In genomic region chr2:130733444-130733843, GRCm38 (mm10) we compare ENCODE assay signal across 26 mouse cellular contexts. TPM values are rescaled to one million over a fixed set of nuclear protein-coding genes. Genes with fewer than 3 reads are reported as not detected.
A peak's percentile ranks its signal among the peaks of the same experiment; 100 is the strongest.
DNase-seq lines count a peak whose midpoint lies in the region; ATAC-seq and TF ChIP-seq lines count a peak whose summit lies in the region.
"Had no signal": no experiment of that assay in that cellular context is flagged by ENCODE, and none has a peak within 500 bp of the region (broad histone marks: within the 10 kb centered on the region; RNA-seq: fewer than 3 reads in every experiment).

No protein-coding gene starts in this region.

- intact Hi-C loops in left cerebral cortex, adult 2 months (cut with DNase I) = no loop called here

- peak; percentile 89 for ATAC-seq in activated CD4-positive, CD25-positive, alpha-beta regulatory T cell, adult 4 months
- no peak for ATAC-seq in intestine, embryonic 15.5 days
- ATAC-seq: forebrain, embryonic 13.5 days; forebrain, embryonic 16.5 days; hindbrain, postnatal 0 days had no signal

- H3K4me3 ChIP-seq in left cerebral cortex, adult 2 months = no peak overlapping the region
- H3K4me3 ChIP-seq in intestine, embryonic 15.5 days (replicated peaks) = no peak overlapping the region
- H3K4me3 ChIP-seq: forebrain, embryonic 10.5 days; forebrain, embryonic 13.5 days; heart, adult 2 months; heart, embryonic 10.5 days; heart, embryonic 13.5 days had no signal

- TF ChIP-seq CTCF in left cerebral cortex, adult 2 months (IDR thresholded peaks at IDR 0.05) = no peak

- no peak overlapping the region for H3K4me2 ChIP-seq in intestine, embryonic 15.5 days (replicated peaks)
- H3K4me2 ChIP-seq: forebrain, embryonic 13.5 days; heart, embryonic 13.5 days; hindbrain, embryonic 14.5 days had no signal

- H3K4me1 ChIP-seq in intestine, embryonic 15.5 days (replicated peaks) = no peaks in the 10 kb centered on the region
- H3K4me1 ChIP-seq: forebrain, embryonic 10.5 days; forebrain, embryonic 13.5 days; heart, embryonic 10.5 days; heart, embryonic 13.5 days had no signal

- DNase-seq in lung, postnatal 36 days = peak; percentile 13
- no peak for DNase-seq in lung, postnatal 14 days
- peak; percentile 47 for DNase-seq in CD4-positive, CD25-positive, alpha-beta regulatory T cell, adult 2 months (ENCODE audit: low read depth, low spot score)
- peak; percentile 47 for DNase-seq in naive thymus-derived CD4-positive, alpha-beta T cell, adult 2 months (ENCODE audit: low read depth)
- no peak for DNase-seq in left cerebral cortex, adult 2 months (ENCODE audit: extremely low spot score in 1 of 2, low spot score in 2 of 2)
- DNase-seq: adrenal gland, adult 8-10 months; adrenal gland, postnatal 25 days; B cell, adult 2 months; cerebellum, adult 18-20 months; cerebellum, adult 9-10 months; cerebellum, postnatal 14 days; gastrocnemius, postnatal 10 days; gastrocnemius, postnatal 36 days; heart, adult 2 months; heart, postnatal 14 days; heart, postnatal 4 days had no signal

- no peak overlapping the region for H3K9ac ChIP-seq in intestine, embryonic 15.5 days
- H3K9ac ChIP-seq: forebrain, embryonic 13.5 days; heart, embryonic 13.5 days; hindbrain, embryonic 14.5 days had no signal

- H3K27me3 ChIP-seq in intestine, embryonic 15.5 days (replicated peaks) = no peaks in the 10 kb centered on the region
- H3K27me3 ChIP-seq: forebrain, embryonic 13.5 days; heart, embryonic 13.5 days had no signal

- 100% methylated on average over 2 of the region's 3 CpGs for WGBS in intestine, embryonic 15.5 days

- peaks cover 43% of the 10 kb centered on the region for H3K36me3 ChIP-seq in intestine, embryonic 15.5 days

- no peaks in the 10 kb centered on the region for H3K9me3 ChIP-seq in intestine, embryonic 15.5 days
- H3K9me3 ChIP-seq: forebrain, embryonic 10.5 days; forebrain, embryonic 13.5 days; heart, embryonic 10.5 days; heart, embryonic 13.5 days had no signal

- no peak overlapping the region for H3K27ac ChIP-seq in left cerebral cortex, adult 2 months
- no peak overlapping the region for H3K27ac ChIP-seq in intestine, embryonic 15.5 days
- H3K27ac ChIP-seq: forebrain, embryonic 10.5 days; forebrain, embryonic 13.5 days; heart, adult 2 months; heart, embryonic 10.5 days; heart, embryonic 13.5 days; hindbrain, embryonic 14.5 days; hindbrain, postnatal 0 days had no signal

RNA-seq across cellular contexts. Expression of gene Slc4a11, which starts 36.1 kb away (rescaled TPM):
- under 1 TPM in 1 of 2 experiments, not detected in 1; 0.33 TPM for polyA plus RNA-seq in activated CD4-positive, CD25-positive, alpha-beta regulatory T cell, adult 4 months (2017; shearing (Covaris generic))
- total RNA-seq in left cerebral cortex, adult 2 months (2021) = 1 to 10 TPM; 2.3 to 2.5 TPM
- 0.13 and 0.21 TPM in 2 replicates for polyA plus RNA-seq in intestine, embryonic 15.5 days (2015; fragmentation: Nextera tagmentation; extraction: Ambion mirVana)
- total RNA-seq: gastrocnemius, adult 18-20 months had no signal

Comparison
In these comparisons a context has a peak if more than half of its experiments do, and no peak if none do; other contexts are left out.
1. DNase-seq: peak in lung, postnatal 36 days (single experiment), CD4-positive, CD25-positive, alpha-beta regulatory T cell, adult 2 months (single experiment) and naive thymus-derived CD4-positive, alpha-beta T cell, adult 2 months (single experiment); none in lung, postnatal 14 days (single experiment) and left cerebral cortex, adult 2 months (0 of 2).